Mouse (Mus musculus) left cerebral cortex, postnatal 10 days (tissue): ENCODE results near the gene Ehmt2. TPM values are rescaled to one million over a fixed set of nuclear protein-coding genes. Genes with fewer than 3 reads are reported as not detected.

Experiments used
- DNase-seq, 2 experiments: peaks; one replicate each; pipeline ENCODE4 v3.0.0; 2021 to 2022; ENCODE audit warnings: low spot score in 2 of 2, mixed read lengths in 1 of 2; ENCODE audit errors: extremely low spot score in 1 of 2
- intact Hi-C: fragments of 180-260 bp; cut with DNase I; formaldehyde crosslinking; loops from one replicate; pipeline ENCODE4 v1.15.1; 2025
- total RNA-seq, 2 experiments: library from RNA; stranded (reverse); gene quantifications; 2 replicates each; pipeline ENCODE4 v1.2.3; 2021

The Ehmt2 gene
- total RNA-seq, 2 experiments from 2014 or later: 174 to 181 TPM

DNA sequence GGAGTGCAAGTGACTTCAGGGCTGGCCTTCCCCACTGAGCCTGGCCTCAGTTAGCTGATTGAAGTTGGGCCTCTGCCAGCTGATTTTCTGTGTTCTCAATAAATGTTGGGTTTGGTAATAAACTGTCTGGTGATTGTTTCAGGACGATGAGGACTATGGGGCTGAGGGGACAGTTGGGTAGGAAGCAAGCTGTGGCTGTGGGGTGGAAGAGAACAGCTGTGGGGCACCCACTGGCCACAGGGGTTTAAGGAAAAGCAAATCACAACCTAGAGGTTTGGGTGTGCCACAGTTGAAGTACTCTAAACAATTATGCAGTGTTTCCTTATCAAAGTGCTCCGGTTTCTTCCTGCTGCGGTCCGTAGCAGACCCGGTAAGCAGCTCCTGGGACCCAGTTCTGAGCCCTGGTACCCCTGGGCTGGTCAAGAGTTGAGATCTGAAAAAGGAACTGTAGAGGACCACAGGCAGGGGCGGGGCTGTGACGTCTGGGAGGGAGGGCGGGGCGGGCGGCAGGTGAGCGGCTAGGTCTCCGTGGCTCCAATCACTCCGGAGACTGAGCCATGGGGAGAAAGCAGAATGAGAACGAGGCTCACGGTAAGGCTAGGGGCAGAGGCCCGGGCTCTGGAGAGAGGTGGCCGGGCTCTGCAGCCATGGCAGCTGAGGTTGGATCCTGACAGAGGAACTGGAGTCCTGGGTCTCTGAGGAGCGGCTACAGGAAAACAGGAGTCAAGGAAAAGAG is 15.8 kb downstream of the Ehmt2 start, which contains the start of gene Slc44a4:
TSS of gene Slc44a4 (plus strand) at position 537 of the 736 bp plus-strand sequence.
- DNase-seq: peak in 1 of 2 experiments; percentile 15
- intact Hi-C loops: no loop called here

DNA sequence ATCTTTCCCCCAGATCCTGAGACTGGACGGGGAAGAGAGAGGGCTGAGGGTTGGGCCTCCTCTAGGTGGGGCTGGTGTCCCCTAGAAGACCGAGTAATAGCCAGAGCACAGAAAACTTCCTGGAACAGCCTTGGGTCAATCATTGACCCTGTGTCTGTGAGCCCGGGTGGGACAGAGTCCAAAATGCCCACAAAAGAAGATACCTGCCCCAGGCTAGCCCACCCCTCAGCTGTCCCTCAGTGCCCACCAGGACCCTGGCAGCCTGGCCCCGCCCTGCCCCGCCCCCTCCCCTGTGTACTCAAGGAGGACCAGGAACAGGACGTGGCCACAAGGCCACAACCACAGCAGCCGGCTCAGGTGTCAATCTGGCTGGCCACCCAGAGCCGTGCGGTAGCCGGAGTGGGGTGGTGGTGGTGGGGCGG is 17.2 kb downstream of the Ehmt2 start:
- peak in 1 of 2 experiments; percentile 21 for DNase-seq
- intact Hi-C loops: no loop called here

DNA sequence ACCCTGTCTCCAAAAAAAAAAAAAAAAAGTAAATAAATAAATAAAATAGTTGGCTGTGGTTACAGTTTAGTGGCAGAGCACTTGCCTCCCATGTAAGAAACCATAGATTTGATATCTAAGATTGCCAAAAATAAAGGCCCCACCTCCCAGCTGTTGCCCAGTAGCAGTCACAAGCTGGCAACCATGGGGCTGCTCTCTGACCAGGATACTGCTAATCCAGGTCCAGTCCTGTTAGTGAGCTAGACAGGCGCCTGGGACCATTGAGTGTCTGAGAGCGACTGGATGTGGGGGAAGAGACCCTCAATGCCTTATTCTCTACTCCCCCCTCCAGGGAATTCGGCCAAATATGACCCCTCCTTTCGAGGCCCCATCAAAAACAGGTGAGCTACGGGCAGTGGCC is 18.0 kb downstream of the Ehmt2 start:
- DNase-seq: no peak
- intact Hi-C loops: no loop called here

DNA sequence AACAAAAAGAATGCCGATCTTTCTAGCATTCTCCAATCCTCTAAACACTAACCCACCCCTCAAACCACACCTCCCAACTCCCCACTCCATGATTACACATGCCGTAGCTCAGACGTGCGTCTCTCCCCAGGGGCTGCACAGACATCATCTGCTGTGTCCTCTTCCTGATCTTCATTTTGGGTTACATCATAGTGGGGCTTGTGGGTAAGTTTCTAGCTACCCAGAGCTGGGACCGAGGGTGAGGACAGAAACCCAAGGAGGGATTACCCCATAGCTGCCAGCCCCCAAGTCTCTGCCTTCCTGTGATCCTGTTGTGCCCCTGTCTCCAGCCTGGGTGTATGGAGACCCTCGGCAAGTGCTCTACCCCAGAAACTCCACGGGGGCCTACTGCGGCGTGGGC is 18.9 kb downstream of the Ehmt2 start:
- no peak for DNase-seq
- intact Hi-C loops: no loop called here

DNA sequence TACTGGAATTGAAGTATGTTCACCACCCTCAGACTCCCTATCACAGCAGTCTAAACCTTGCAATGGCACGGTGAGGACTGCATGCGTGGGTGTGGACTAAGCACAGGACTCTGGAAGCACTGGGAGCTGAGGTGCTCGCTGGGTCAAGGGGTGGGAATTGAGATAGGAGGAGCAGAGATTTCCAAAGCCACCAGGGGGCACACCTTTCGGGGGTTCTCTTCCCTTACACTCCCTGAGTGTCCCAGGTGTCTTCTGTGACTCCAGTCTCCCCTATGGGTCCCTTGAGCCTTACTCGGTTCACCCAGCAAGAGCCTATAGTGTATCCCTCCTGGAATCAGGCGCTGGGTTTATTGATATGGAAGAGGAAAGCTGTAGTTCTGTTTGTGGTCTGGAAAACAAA is 24.7 kb downstream of the Ehmt2 start:
- DNase-seq: no peak
- intact Hi-C loops: no loop called here

DNA sequence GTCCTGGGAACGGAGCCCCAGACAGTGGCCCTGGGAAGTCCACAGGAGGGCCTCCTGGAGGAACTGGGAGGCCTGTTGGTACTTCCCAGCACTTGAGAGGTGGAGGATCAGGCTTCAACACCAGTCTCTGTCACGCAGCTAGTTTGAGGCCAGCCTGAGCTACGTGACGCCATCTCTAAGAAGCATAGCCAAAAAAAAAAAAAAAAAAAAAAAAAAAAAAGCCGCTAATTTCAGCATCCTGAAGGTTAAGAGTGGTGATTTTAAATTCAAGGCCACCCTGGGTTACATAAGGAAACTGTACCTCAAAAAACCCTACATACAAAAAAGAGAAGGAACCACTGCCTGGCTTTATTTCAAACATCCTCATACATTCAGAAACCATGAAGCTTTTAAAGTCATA is 26.0 kb downstream of the Ehmt2 start:
- intact Hi-C loops: no loop called here
- DNase-seq: no peak

DNA sequence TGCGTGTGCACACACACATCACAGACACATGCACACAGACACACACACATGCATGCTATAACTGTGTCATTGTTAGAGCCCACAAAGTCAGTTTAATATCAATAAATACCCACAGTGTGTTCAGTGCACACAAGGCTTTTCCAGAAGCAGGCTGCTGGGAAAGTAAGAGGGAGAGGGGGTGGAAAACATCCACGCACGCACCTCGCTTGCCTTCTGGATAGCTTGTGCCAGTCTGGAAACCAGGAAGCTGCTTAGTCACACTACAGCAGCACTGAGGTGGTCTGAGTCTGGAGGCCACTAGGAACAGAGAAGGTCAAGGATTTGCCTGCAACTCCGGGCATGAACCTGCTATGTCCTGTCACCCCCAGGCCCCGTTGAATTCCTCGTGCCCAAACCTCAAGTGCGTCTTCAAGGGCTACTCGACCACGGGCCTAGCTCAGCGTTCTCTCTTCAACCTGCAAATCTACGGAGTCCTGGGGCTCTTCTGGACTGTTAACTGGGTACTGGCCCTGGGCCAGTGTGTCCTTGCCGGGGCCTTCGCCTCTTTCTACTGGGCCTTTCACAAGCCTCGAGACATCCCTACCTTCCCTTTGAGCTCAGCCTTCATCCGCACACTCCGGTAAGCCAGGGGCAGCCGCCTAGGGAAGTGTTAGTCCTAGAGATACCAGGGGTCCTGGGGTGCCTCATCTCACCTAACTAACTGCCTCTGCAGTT is 29.2 kb downstream of the Ehmt2 start:
- intact Hi-C loops: no loop called here
- no peak for DNase-seq

DNA sequence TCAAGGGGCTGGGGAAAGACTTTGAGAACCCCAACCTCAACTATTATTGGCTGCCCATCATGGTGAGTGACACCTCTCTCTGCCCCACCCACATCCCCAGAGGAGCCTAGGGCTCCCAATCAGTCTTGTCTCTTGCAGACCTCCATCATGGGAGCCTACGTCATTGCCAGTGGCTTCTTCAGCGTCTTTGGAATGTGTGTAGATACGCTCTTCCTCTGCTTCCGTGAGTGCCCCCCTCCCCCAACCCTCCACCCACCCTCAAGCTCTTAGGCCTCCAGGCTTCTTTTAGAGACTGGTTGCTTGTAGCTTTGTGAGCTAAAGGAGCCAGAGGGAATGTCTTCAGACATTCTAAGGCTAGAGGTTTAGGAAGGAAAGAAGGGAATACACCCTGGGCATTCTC is 30.6 kb downstream of the Ehmt2 start:
- intact Hi-C loops: no loop called here
- DNase-seq: no peak

DNA sequence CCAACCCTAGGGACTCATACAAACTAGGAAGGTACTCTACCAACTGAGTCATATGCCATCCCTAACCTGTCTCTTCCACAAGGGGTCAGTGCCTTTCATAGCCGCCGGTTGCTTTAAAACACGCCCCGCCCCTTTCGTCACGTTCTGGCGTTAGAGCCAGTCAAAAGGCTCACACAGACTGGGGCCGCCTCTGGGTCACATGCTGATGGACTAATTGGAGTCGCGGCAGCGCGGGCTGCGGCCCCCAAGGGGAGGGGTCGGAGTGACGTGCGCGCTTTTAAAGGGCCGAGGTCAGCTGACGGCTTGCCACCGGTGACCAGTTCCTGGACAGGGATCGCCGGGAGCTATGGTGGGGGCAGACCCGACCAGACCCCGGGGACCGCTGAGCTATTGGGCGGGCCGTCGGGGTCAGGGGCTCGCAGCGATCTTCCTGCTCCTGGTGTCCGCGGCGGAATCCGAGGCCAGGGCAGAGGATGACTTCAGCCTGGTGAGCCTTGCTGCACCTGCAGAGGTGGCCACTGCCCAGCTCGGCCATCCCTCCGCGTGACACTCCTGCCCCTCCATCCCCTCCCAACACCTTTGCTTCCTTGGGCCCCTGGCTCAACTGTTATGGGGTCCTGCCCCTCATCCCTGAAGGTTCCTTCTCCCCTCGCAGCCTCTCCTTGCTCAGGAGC is 32.9 kb downstream of the Ehmt2 start, which contains the start of gene Neu1:
TSS of gene Neu1 (plus strand) at position 193 of the 674 bp plus-strand sequence.
- intact Hi-C loops: no loop called here
- peak; percentile 97 to 99 for DNase-seq

DNA sequence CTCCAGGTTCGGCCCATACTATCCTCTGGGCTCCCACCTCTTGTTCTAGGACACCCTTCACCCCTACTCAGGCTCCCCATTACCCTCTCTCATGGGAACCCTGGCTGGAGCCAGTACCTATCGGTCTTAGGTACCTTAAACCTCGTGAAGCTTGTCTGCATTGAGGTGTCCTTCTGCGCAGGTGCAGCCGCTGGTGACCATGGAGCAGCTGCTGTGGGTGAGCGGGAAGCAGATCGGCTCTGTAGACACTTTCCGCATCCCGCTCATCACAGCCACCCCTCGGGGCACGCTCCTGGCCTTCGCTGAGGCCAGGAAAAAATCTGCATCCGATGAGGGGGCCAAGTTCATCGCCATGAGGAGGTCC is 33.4 kb downstream of the Ehmt2 start:
- intact Hi-C loops: no loop called here
- peak in 1 of 2 experiments; percentile 20 for DNase-seq

DNA sequence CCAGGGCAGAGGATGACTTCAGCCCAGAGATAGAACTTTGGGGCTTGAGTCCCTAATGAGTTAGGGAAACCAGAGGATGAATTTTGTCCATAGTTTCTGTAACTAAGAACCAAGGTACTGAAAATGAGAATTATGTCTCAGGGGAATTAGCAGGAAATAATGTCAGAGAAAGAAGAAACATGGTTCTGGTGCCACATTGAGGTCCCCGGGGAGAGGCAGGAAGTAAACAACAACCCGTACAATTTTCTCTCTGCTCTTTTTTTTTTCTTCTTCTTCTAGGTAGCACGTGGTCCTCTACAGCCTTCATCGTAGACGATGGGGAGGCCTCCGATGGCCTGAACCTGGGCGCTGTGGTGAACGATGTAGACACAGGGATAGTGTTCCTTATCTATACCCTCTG is 34.0 kb downstream of the Ehmt2 start:
- no peak for DNase-seq
- intact Hi-C loops: no loop called here

DNA sequence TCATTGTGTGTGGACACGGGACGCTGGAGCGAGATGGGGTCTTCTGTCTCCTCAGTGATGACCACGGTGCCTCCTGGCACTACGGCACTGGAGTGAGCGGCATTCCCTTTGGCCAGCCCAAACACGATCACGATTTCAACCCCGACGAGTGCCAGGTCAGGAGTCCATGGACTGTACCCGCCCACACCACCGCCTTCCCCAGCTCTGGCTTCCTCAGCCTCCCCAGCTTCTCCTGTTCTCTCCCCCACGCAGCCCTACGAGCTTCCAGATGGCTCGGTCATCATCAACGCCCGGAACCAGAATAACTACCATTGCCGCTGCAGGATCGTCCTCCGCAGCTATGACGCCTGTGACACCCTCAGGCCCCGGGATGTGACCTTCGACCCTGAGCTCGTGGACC is 35.8 kb downstream of the Ehmt2 start:
- DNase-seq: no peak
- intact Hi-C loops: no loop called here

DNA sequence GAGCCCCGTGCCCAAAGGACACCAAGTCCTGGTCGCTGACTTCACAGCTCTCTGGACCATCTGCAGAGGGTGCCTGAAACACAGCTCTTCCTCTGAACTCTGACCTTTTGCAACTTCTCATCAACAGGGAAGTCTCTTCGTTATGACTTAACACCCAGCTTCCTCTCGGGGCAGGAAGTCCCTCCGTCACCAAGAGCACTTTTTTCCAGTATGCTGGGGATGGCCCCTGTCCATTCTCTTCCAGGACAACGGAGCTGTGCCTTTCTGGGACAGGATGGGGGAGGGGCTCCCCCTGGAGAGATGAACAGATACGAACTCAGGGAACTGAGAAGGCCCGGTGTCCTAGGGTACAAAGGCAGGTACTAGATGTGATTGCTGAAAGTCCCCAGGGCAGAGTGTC is 36.6 kb downstream of the Ehmt2 start:
- no peak for DNase-seq
- intact Hi-C loops: no loop called here

DNA sequence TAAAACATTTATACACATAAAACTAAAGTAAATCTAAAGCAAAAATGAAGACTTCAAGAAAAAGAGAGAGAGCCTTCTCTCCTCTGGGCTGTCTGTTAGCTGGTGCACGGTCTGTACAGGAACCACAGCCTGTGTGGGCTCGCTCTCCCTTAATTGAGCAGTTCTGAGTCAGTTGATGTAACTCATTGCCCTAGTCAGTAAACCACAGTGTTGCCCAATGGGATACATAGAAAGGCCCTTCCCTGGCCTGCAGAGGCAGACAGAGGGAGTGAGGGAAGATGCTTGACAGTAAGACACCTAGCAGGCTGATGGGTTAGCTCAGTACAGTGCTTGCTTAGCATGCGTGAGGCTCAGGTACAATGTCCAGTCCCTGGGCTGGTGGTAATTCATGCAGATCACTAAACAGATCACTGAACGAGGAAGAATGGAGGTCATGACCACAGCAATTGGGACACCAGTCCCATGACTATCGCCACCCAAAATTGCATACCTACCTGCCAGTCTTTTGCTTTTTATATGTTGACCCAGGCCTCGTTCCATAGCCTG is 39.8 kb downstream of the Ehmt2 start:
- intact Hi-C loops: no loop called here
- no peak for DNase-seq

DNA sequence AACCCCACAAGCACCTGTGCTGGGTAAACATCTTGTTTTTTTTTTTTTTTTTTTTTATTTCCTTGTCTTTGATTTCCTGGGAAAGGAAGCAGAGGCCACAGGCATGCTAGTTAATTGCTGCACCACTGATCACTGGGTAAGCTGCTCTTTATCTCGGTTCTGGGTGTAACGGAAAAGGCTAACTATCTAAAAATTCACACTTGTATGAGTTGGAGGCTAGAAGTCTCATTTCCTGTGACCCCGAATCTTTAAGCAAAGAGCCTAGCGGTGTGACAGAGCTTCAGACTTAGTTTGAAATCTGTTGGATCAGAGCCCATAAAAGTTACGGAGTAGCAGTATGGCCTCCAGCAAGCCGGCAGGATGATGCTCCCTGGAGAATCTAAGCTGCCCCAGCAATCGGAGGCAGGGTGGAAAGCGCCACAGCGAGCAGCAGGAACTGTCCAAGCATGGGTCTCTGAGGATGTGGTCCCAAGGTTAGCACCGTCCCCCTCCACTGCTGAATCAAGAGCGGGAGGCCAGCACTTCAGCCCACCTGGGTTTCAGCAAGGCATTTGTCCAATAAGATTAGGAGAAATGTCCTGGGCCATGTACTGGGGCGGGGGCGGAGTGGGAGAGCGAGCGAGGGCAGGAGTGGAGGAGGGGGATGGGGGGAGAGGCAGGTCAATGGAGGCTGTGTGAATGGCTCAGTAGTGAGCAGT is 43.2 kb downstream of the Ehmt2 start:
- DNase-seq: no peak
- intact Hi-C loops: no loop called here

DNA sequence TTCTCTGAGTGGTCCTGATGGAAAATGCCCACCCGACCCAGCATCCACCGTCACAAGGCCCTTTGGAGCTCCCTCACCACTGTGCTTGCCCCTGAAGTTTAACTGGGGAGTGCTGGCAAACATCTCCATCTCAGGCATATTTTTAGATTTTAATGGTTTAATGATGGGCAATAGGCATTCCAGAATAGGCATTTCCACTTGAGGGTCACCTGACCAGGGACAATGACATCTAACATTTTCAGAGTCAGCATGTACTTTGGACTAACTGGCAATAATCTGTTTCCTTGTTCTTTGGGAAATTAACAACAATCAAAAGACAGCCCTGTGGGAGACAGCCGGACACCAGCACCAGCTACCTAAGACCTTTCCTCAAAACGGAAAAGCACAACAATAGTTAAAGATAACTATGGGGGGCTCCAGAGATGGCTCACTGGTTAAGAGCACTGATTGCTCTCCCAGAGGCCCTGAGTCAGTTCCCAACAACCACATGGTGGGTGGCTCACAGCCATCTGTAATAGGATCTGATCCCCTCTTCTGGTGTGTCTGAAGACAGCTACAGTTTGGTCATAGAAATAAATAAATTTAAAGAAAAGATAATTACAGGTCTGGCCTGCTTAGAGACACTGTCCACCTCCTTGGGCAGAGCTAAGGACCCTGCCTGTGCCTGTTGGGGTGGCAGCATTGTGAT is 45.0 kb downstream of the Ehmt2 start:
- intact Hi-C loops: no loop called here
- no peak for DNase-seq

DNA sequence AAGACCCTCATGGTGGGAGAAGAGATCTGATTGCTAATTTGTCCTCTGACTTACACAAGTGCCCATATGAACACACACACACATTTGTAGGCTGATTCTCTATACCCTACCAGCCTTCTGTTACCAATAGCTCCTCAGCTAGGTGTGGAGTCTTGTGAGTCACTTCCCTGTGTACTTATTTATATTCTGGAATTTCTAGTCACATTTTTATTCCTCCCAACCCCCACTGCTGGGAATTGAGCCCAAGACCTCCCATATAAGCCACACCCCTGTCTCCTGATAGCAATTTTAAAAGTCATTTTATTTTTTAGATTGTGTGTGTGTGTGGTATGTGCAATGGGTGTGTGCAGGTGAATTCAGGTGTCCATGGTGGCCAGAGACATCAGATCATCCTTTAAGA is 46.1 kb downstream of the Ehmt2 start:
- intact Hi-C loops: no loop called here
- no peak for DNase-seq

DNA sequence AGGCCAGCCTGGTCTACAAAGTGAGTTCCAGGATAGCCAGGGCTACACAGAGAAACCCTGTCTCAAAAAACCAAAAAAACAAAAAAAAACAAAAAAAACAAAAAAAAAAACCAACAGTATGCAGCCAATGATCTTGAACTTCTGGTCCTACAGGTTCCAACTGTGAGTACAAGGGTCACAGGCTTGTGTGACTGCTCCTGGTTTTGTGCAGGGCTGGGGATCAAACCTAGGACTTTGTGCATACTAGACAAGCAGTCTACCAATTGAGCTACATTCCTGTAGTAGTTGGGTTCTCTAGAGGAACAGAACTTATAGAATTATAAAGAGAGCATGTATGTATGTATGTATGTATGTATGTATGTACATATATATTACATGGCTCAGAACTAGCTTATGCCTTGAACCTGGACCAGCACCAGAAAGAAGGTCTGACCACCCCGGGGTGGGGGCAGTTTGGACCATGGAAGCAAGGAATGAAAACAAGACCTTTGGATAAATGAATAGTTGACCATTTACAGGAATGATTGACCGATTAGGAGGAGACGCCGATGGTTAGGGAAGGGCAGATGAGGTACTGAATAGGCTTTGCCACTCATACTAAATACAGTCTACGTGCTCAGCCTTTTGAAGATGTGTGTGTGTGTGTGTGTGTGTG is 48.3 kb downstream of the Ehmt2 start:
- intact Hi-C loops: loop anchor here (5.0 kb wide), 1 partner anchor 89 kb away; no protein-coding TSS in a partner anchor
- DNase-seq: no peak
